Mouse (Mus musculus) limb, embryonic 10.5 days (tissue): ENCODE results near the gene Uap1. TPM values are rescaled to one million over a fixed set of nuclear protein-coding genes. Genes with fewer than 3 reads are reported as not detected.

ENCODE experiments used
- DNase-seq: peaks from one replicate; pipeline ENCODE4 v3.0.0-alpha.2; 2017; ENCODE audit warnings: low spot score
- H3K27ac ChIP-seq: fragments of 300-500 bp; sonication (generic); 2 replicates; pipeline ENCODE4 v1.5.1; 2016; ENCODE audit warnings: mild to moderate bottlenecking
- H3K27me3 ChIP-seq: fragments of 300-500 bp; sonication (generic); 2 replicates; pipeline ENCODE4 v1.6.1; 2016; ENCODE audit warnings: low read depth, mild to moderate bottlenecking; ENCODE audit not compliant: poor library complexity, severe bottlenecking
- H3K36me3 ChIP-seq: fragments of 300-500 bp; sonication (generic); 2 replicates; pipeline ENCODE4 v1.6.1; 2016; ENCODE audit warnings: mild to moderate bottlenecking, moderate library complexity
- H3K4me1 ChIP-seq: fragments of 300-500 bp; sonication (generic); 2 replicates; pipeline ENCODE4 v1.6.1; 2016
- H3K4me3 ChIP-seq: fragments of 300-500 bp; sonication (generic); 2 replicates; pipeline ENCODE4 v1.5.1; 2016; ENCODE audit warnings: mild to moderate bottlenecking, moderate library complexity
- H3K9me3 ChIP-seq: fragments of 300-500 bp; sonication (generic); replicated peaks from 2 replicates; pipeline ENCODE4 v1.6.1; 2016; ENCODE audit warnings: mild to moderate bottlenecking
- WGBS: fragments of 180-500 bp; shearing (Covaris S2); methylation state at CpG from one replicate; pipeline ENCODE4 v1.1.7; 2016; 5-methylcytosine and 5-hydroxymethylcytosine counted together
- polyA plus RNA-seq: library from polyadenylated mRNA; unstranded; fragments of >200 nt; fragmentation: Nextera tagmentation; extraction: Ambion mirVana; gene quantifications from 2 replicates; pipeline ENCODE4 v1.2.1, GENCODE M21; 2016

Uap1 gene
- polyA plus RNA-seq, 1 experiment from 2014 or later = 57.7 TPM

DNA sequence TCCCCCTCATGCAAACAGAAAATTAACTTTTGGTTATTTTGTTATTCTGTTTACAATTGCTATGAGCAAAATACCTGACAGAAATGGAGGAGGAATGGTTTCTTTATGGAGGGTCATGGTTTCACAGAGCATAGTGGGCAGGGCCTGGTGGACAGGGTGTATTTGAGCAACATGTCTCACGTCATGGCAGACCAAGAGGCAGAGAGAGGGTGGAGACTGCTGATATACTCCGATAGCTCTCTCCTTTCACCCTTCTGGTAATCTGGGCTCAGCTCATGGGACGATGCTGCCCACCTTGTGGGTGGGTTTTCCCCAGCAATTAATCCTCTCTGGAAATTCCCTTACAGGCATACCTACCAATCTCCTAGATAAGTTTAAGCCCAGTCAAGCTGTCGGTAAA is 15.5 kb upstream of the Uap1 start:
- Histone ChIP-seq H3K27me3 (no peaks in the 10 kb centered on the region), H3K4me3 (no peak overlapping the region), H3K9me3 (no peaks in the 10 kb centered on the region), H3K36me3 (peaks cover 39% of the 10 kb centered on the region), H3K27ac (no peak overlapping the region), H3K4me1 (no peaks in the 10 kb centered on the region)
- 89% methylated on average over 4 of the region's 4 CpGs for WGBS
- no peak for DNase-seq

DNA sequence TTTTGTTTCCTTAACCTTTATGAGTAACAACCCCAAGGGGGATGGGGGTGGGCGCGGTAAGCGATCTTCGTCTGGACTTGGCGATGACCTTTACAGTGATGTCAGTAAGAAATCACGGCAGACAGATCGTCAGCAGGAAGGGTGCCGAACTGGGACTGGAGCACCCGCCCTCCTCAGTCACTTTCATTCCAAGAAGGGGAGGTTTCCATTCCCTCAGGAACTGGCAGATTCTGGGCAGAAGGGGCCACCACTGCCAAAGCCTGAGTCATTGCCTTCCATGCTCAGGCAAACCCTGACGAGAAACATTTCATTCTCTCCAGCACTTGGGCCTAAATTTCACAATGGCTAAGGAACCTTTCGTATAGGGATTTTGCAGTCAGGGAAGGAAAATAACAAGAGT is 13.8 kb upstream of the Uap1 start:
- H3K36me3 ChIP-seq = peaks cover 23% of the 10 kb centered on the region
- no peaks in the 10 kb centered on the region for H3K4me1 ChIP-seq
- no peak overlapping the region for H3K27ac ChIP-seq
- H3K27me3 ChIP-seq = no peaks in the 10 kb centered on the region
- DNase-seq = no peak
- no peaks in the 10 kb centered on the region for H3K9me3 ChIP-seq
- no peak overlapping the region for H3K4me3 ChIP-seq
- WGBS = 84% methylated on average over 11 of the region's 11 CpGs

DNA sequence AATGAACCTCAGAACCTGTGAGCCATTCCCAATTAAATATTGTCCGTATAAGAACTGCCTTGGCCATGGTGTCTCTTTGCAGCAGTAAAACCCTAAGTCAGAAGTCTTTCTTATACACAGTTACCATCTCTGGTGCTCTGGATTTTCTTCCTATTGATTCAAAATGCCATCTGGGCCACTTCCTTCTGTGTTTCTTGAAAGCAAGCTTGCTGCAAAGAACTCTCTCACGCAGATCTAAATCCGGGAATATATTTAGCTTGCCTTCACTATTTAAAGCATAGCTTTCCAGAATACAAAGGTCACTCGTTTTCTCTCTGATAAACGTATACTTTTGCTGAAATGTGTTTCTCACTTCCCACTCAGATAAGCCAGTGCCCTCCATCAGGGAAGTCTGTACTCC is 11.8 kb upstream of the Uap1 start:
- no peaks in the 10 kb centered on the region for H3K4me1 ChIP-seq
- no peak overlapping the region for H3K4me3 ChIP-seq
- no peaks in the 10 kb centered on the region for H3K27me3 ChIP-seq
- no peak overlapping the region for H3K27ac ChIP-seq
- DNase-seq = no peak
- H3K9me3 ChIP-seq = no peaks in the 10 kb centered on the region
- 91% methylated on average over 5 of the region's 5 CpGs for WGBS
- peaks cover 5% of the 10 kb centered on the region for H3K36me3 ChIP-seq

DNA sequence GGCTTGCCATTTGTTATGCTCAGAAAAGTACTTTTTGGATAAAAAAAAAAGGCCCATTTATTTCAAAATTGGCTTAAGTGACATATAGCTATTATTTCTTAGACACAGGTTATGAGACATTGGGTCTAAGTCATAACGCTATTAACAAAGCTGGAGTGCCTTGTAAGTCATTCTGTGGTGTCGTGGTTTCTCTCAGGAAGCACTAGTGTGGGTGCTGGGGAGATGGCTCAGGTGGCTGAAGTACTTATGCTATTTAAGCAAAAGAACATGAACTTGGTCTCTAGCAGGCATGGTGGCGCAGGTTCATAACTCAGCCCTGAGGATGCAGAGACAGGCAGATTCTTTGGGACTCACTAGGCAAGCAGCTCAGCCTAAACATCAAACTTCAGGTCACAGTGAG is 10.4 kb upstream of the Uap1 start:
- WGBS = 92% methylated on average over 3 of the region's 3 CpGs
- Histone ChIP-seq H3K27ac (no peak overlapping the region), H3K36me3 (no peaks in the 10 kb centered on the region), H3K4me3 (no peak overlapping the region), H3K4me1 (no peaks in the 10 kb centered on the region), H3K9me3 (no peaks in the 10 kb centered on the region), H3K27me3 (no peaks in the 10 kb centered on the region)
- no peak for DNase-seq

DNA sequence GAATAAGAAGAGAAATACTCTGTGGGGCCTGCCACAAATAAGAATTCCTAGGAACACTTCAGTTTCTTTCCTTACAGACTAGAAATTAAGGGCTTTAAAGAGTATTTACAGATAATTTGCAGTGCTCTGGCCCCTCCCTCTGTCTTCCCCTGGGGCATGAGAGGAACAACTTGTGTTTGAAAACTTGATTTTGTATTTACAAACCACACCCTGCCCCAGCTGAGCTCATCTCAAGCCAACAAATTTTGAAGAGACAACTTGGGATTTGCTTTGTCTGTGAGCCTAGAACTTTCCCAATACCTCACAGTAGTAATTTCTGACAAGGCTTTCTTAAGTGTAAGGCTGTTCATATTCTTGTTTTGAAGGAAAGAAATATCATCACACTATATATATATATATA is 7.9 kb upstream of the Uap1 start:
- no peaks in the 10 kb centered on the region for H3K4me1 ChIP-seq

DNA sequence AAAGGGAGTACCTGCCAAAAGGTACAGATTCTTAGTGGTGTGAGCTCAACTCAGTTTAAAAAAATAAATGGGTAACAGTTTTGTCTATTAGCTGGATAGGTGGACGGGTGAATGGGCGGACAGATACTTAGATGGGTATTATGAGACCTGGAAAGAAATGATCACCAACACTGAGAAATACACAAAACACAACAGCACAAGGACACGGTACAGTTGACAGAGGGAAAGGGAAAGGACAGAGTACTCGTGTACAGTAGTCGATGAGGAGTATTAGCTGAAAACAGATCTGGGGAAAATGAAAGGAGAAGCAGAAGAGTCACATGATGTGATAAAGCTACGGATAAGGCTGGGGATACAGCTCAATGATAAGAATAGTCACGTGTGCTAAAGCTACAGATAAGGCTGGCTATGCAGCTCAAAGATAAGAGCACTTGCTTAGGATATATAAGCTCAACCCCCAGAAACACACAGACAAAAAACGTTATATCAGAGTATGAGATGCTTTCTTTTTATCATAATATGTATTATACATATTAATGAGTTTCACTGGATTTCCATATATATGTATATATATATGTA is 2.0 kb upstream of the Uap1 start:
- H3K4me3 ChIP-seq = no peak overlapping the region
- no peak for DNase-seq
- no peaks in the 10 kb centered on the region for H3K36me3 ChIP-seq
- H3K27ac ChIP-seq = no peak overlapping the region
- WGBS = 91% methylated on average over 8 of the region's 8 CpGs
- no peaks in the 10 kb centered on the region for H3K27me3 ChIP-seq
- no peaks in the 10 kb centered on the region for H3K9me3 ChIP-seq
- H3K4me1 ChIP-seq = peaks cover 19% of the 10 kb centered on the region

More for the DNA sequence above, 7.9 kb upstream of the Uap1 start:
- Histone ChIP-seq H3K9me3 (no peaks in the 10 kb centered on the region), H3K27me3 (no peaks in the 10 kb centered on the region), H3K4me3 (no peak overlapping the region), H3K27ac (no peak overlapping the region), H3K36me3 (no peaks in the 10 kb centered on the region)
- no peak for DNase-seq

DNA sequence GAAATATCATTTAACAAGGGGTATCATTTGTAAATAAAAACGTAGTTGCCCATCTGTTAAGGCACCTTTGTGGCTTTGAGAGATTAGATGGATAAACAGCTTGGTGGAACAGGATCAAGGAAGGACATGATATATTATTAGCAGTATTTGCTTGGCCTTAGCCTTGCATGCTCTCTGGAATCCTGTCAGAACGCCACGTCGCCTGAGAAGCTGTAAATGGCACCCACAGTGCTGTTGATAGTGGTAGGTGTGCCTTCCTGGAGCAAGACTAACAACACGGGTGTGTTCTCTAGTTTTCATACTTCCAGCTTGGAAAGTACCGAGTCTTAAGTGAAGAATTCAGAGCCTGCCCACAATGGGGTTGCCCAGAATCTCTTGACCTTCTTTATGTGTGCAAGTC is 1.1 kb upstream of the Uap1 start:
- no peaks in the 10 kb centered on the region for H3K27me3 ChIP-seq
- H3K27ac ChIP-seq = no peak overlapping the region
- H3K4me1 ChIP-seq = peaks cover 19% of the 10 kb centered on the region
- no peaks in the 10 kb centered on the region for H3K9me3 ChIP-seq
- DNase-seq = no peak
- H3K4me3 ChIP-seq = peak overlapping the region; percentile 84
- 52% methylated on average over 6 of the region's 6 CpGs for WGBS
- H3K36me3 ChIP-seq = no peaks in the 10 kb centered on the region

DNA sequence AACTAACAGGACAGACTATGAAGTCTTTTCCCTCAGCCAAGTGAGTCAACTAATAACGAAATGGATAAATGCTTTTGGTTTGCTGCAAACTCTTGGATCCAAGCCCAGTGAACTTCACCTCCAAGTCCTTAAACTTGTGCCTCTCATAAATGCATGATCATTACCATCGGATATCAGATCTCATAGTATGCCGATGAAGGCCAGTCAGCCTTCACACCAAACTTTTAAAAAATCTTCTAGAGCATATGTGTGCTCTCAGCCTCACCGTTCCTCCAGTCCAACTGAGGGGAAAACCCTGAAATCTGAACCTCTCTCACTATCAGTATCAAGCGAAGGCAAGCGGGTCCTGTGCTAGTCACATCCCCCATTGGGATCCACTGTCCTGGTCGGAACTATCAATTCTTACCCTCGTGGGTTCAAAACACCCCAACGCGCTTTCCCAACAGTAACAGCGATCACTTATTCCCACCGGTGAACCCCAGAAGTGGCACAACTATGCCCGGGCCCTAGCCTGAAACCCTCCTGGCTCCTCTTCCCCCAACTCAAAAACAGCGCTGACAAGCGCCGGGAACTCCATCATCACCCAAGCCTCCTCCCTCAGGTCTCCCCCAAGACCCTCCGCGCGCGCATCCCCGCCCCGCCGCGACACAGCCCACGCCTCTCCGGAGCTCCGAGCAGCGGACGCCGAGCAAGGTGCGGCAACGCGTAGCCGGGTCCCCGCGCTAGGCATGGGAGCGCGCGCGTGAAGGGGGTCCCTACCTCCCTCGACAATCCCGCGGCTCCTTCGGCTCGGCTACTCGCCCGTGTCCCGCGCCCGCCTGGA is 555 bp downstream of the Uap1 start:
- peaks cover 19% of the 10 kb centered on the region for H3K4me1 ChIP-seq
- peak overlapping the region; percentile 84 for H3K4me3 ChIP-seq
- H3K27ac ChIP-seq = peak overlapping the region; percentile 92
- no peaks in the 10 kb centered on the region for H3K9me3 ChIP-seq
- DNase-seq = no peak
- WGBS = 1% methylated on average over 50 of the region's 50 CpGs
- no peaks in the 10 kb centered on the region for H3K27me3 ChIP-seq
- H3K36me3 ChIP-seq = no peaks in the 10 kb centered on the region

DNA sequence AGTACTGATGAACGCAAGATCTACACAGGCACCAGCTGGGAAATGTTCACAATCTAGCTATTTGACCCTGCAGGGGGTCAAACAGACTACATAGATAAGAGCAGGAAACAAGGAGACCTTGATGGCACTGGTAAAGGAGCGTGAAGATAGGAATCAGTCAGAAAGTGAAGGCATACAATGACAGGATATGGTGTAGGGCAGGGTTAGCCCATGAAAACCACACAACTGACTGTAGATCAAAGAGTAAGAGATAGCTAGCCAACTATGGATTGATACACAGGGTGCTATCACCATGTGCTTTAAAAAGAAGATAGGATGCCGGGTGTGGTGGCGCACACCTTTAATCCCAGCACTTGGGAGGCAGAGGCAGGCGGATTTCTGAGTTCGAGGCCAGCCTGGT is 7.0 kb downstream of the Uap1 start:
- Histone ChIP-seq H3K4me3 (no peak overlapping the region), H3K36me3 (peaks cover 27% of the 10 kb centered on the region)
- WGBS = 92% methylated on average over 6 of the region's 6 CpGs

DNA sequence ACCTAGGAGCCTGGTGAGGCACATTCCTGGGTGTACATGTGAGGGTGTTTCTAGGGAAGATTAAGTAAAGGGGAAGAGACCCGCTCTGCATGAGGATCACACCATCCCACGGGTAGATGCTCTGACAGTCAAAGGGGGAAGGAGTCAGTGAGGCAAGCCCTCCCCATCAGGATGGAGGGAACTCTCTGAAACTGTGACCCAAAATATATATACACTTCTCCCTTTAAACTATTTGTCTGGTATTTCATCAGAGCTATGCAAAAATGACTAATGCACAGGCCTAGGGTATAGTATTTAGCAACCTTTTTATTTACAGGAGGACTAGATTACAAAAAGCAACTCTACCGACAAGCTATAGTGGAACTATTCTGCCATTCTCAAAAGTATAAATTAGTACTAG is 9.8 kb downstream of the Uap1 start:
- H3K4me1 ChIP-seq = no peaks in the 10 kb centered on the region
- no peak for DNase-seq
- H3K27ac ChIP-seq = no peak overlapping the region
- WGBS = 91% methylated on average over 3 of the region's 3 CpGs
- H3K4me3 ChIP-seq = no peak overlapping the region
- H3K27me3 ChIP-seq = no peaks in the 10 kb centered on the region
- H3K9me3 ChIP-seq = no peaks in the 10 kb centered on the region
- peaks cover 46% of the 10 kb centered on the region for H3K36me3 ChIP-seq

More for the DNA sequence above, 7.0 kb downstream of the Uap1 start:
- no peak for DNase-seq
- no peak overlapping the region for H3K27ac ChIP-seq
- no peaks in the 10 kb centered on the region for H3K27me3 ChIP-seq
- peaks cover under 1% of the 10 kb centered on the region; the same call in 1 of the 2 replicates for H3K4me1 ChIP-seq
- no peaks in the 10 kb centered on the region for H3K9me3 ChIP-seq

DNA sequence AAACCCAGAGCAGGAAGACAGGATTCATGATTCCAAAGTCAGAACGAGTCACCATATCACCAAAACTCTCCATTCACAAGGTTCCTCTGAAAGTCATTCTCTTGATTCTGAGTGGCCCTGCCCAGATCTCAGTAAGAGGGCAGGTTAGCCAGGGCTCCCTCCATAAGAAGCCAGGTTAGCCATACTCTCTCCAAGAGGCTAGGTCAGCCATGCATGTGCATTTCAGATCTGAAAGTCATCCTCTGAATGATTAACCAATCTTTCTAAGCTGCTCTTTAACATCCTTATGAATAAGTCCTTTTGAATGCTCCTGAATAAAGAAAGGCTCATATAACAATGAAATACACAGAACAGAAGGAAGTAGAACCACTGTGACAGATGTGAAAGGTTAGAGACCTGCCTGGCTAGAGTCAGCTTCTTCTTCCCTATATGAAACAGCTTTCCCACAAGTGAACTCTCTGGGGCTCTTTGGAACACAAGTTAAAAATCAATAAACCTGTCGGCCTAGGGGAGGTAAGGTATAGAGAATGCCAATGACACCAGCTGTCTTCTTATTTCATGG is 10.6 kb downstream of the Uap1 start:
- no peaks in the 10 kb centered on the region for H3K9me3 ChIP-seq
- no peak overlapping the region for H3K4me3 ChIP-seq
- WGBS = 90% methylated on average over 2 of the region's 2 CpGs
- H3K27ac ChIP-seq = no peak overlapping the region
- H3K36me3 ChIP-seq = peaks cover 49% of the 10 kb centered on the region
- H3K27me3 ChIP-seq = no peaks in the 10 kb centered on the region
- DNase-seq = no peak
- no peaks in the 10 kb centered on the region for H3K4me1 ChIP-seq

DNA sequence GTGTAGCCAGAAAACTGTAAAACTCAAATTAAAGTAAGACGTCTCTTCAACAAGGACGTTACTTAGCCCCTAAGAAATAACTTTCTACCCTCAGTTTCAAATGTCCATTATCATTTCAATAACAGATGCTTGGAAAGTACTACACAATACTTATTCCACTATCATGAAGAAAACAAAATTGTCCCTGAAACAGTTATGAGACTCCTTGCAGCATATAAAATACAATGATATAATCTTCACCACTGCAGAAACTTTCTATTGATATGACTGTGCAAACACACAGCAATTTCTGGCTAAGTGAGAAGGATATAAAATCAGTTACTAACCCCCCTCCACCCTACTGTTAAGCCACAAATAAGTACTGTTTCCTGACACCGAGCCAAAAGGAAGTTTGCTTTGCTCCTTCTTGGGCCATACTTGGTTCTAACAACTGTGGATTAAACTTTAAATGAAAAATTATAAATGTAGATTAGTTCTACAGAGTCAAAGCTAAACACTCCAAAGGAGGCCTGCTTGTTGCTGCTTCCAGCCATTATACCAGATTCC is 11.3 kb downstream of the Uap1 start:
- Histone ChIP-seq H3K9me3 (no peaks in the 10 kb centered on the region), H3K36me3 (peaks cover 52% of the 10 kb centered on the region)

DNA sequence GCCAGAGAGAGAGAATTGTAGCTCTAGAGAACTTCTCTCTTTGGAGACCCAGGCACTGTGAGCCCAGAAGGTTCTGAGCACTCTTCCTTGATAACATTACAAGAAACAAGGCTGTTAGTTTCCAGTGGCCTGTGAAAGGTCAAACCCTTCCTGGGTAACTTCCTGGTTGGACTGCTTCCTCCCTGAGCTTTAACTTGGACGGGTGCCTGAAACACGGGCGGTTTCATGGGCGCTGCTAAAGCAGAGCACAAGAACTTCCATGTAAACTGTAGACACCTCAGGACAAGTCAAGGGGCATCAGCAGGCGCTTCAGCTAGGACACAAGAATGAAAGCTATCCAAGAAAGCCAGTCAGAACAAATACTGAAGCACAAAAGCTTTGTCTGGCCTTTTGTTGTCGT is 12.9 kb downstream of the Uap1 start:
- Histone ChIP-seq H3K27me3 (no peaks in the 10 kb centered on the region), H3K36me3 (peaks cover 65% of the 10 kb centered on the region), H3K4me1 (no peaks in the 10 kb centered on the region), H3K27ac (no peak overlapping the region), H3K9me3 (no peaks in the 10 kb centered on the region), H3K4me3 (no peak overlapping the region)
- WGBS = 91% methylated on average over 6 of the region's 6 CpGs
- no peak for DNase-seq

More for the DNA sequence above, 11.3 kb downstream of the Uap1 start:
- no peak for DNase-seq
- H3K27ac ChIP-seq = no peak overlapping the region
- 90% methylated on average over 3 of the region's 3 CpGs for WGBS
- no peaks in the 10 kb centered on the region for H3K4me1 ChIP-seq
- no peaks in the 10 kb centered on the region for H3K27me3 ChIP-seq
- no peak overlapping the region for H3K4me3 ChIP-seq
